Mouse (Mus musculus) spleen, adult 18-20 months (tissue): Measurements from ENCODE around the gene Syt5.
"Not testable (repeated sequence)": the region's sequence is repeated elsewhere in the genome, so short reads cannot be mapped to it uniquely, and the experiment has no call there.

Experiments used
- DNase-seq, 2 experiments: peaks; one replicate each; pipeline ENCODE4 v3.0.0; 2022; ENCODE audit warnings: mixed read lengths in 2 of 2

Gene Syt5

GRCm38 (mm10) chr7:4547221-4547641 lies at the start of gene Syt5:
Syt5 (minus strand) TSS chr7:4547541.
- DNase-seq: no peak

DNA sequence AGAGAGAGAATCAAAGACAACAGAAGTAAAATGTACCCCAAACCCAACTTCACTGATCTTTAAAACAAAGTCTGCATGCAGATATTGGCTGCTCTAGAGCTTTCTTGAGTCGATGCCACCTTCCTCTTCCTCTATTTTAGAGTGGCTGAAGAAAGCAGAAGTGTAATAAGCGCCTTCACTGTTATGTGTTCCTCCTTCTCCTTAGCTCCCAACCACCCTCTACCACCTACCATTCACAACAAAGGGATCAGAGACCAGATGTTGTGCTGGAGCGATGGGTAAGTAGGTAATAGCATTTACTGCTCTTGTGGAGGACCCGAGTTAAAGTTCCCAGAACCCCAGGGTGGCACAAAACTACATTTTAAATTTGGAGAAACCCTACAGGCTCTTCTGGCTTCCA lies 49.7 kb upstream of the Syt5 start:
- DNase-seq: not testable (repeated sequence)

DNA sequence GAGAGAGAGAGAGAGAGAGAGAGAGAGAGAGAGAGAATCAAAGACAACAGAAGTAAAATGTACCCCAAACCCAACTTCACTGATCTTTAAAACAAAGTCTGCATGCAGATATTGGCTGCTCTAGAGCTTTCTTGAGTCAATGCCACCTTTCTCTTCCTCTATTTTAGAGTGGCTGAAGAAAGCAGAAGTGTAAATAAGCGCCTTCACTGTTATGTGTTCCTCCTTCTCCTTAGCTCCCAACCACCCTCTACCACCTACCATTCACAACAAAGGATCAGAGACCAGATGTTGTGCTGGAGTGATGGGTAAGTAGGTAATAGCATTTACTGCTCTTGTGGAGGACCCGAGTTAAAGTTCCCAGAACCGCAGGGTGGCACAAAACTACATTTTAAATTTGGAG lies 34.1 kb upstream of the Syt5 start:
- not testable (repeated sequence) for DNase-seq

DNA sequence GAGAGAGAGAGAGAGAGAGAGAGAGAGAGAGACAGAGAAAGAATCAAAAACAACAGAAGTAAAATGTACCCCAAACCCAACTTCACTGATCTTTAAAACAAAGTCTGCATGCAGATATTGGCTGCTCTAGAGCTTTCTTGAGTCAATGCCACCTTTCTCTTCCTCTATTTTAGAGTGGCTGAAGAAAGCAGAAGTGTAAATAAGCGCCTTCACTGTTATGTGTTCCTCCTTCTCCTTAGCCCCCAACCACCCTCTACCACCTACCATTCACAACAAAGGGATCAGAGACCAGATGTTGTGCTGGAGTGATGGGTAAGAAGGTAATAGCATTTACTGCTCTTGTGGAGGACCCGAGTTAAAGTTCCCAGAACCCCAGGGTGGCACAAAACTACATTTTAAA lies 25.0 kb upstream of the Syt5 start:
- not testable (repeated sequence) for DNase-seq

DNA sequence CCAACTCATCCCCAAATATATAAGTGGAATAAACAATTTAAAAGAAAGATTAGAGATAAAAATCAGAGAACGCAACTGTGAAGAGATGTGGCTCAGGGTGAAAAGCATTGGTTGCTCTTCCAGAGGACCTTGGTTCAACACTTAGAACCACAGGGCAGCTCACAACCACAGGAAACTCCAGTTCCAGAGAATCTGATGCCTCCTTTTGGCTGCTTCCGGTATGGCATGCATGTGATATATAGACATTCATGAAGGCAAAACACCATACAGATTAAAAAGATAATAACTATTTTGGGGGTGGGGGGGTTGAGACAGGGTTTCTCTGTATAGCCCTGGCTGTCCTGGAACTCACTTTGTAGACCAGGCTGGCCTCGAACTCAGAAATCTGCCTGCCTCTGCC lies 15.3 kb upstream of the Syt5 start:
- no peak for DNase-seq

DNA sequence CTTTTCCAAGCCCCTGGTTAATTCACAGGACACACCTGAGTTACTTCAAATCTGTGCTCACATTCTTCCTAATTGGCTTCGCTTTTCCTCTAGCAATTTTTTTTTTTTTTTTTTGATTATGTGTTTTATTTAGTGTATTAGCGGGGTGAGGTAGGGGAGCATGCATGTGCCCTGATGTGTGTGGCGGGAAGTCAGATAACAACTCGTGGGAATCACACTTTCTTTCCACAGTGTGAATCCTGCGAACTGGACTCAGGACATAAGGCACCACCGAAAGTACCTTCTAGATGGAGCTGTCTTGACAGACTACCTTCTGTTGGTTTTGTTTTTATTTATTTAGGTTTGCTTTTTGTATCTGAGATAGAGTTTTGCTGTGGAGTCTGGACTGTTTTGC lies 9.8 kb upstream of the Syt5 start:
- DNase-seq: no peak

- peak; percentile 46 to 68 for DNase-seq
Observed at GRCm38 (mm10) chr7:4556256-4557166, 9.2 kb upstream of the Syt5 start.

DNA sequence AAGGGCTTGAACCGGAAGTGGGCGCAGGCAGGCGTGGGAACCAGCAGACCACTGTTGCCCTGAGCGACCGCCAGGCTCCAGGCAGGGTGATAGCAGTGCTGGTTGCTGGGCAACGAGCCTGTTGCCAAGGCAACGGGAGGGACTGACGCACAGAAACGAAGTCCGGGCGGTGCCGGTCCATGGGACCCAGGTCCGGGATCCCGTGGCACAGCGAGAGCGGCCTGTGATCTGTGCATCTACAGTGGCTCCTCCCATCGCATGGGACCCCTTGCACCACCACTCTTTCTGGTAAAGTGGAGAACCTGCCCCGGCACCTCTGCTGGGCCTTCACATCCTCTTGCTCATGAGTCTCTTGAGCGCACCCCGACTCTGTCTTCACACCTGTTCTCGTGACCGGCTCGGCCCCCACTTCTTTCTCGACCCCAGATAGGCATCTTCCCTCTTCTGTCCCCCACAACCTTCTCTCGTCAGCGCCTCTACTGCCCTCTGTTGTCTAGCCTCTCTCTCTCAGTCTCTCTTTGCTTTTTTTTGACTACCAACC lies 680 bp downstream of the Syt5 start:
- no peak for DNase-seq

GRCm38 (mm10) chr7:4546050-4546449 lies 1.3 kb downstream of the Syt5 start:
- DNase-seq: no peak

GRCm38 (mm10) chr7:4542013-4542412 lies 5.3 kb downstream of the Syt5 start:
- DNase-seq: no peak

GRCm38 (mm10) chr7:4541344-4541743 lies 6.0 kb downstream of the Syt5 start:
- DNase-seq: no peak

GRCm38 (mm10) chr7:4539019-4539418 lies 8.3 kb downstream of the Syt5 start:
- no peak for DNase-seq

DNA sequence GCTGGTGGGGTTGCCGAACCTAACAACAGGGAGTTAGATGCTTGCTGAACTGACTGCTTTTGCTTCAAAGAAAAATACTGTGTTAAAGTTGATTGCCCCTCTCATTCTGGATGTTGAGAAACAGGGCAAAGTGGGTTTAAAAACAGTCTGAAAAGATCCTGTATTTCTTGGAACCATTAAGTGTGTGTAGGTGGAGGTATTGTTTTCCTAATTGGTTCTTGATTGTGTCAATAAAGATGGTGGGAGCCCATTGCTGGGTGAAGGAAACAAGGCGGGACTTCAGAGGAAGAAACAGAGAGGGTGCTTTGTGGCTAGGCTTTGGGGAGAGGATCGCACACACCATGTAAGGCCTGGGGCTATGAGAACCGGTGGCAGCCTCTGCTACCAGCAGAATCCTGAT lies 10.2 kb downstream of the Syt5 start:
- no peak for DNase-seq

GRCm38 (mm10) chr7:4536369-4536768 lies 11.0 kb downstream of the Syt5 start:
- DNase-seq: no peak

- no peak for DNase-seq
Observed at GRCm38 (mm10) chr7:4532005-4532729, 15.2 kb downstream of the Syt5 start, which contains the start of gene Dnaaf3. Dnaaf3 (minus strand) TSS chr7:4532453.

DNA sequence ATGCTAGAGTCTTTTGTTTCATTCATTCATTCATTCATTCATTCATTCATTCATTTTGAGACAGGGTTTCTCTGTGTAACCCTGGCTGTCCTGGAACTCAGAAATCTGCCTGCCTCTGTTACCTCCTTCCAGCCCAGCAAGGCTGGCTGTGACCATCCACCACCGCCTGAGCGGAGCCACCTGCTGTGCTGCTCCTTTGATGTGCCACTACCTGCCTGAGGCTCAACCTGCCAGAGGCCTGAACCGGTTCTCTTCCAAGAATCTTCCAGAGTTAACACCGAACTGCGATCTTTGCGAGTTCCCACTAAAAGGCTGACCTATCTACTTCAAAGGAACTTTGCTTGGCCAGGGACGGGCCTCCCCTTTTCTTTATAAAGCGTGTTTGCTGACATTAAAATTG lies 17.2 kb downstream of the Syt5 start:
- not testable (repeated sequence) for DNase-seq

DNA sequence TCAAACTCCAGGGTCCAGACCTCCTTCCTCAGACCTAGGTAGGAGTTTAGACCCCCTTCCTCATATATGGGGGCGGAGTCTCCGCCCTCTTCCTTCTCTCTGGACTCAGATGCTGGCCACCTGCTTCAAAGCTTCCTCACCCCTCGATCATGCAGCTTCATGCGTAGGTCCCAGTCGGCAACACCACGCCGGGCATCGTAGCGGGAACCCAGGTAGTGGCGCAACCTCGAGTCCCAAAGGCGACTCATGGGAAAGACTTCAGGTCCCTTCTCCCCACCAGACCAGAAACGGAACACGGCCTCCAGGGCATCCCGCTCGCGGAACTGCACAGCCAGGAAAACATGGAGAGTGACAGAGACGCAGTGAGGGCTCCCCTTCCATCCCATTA lies 20.0 kb downstream of the Syt5 start:
- DNase-seq: no peak

DNA sequence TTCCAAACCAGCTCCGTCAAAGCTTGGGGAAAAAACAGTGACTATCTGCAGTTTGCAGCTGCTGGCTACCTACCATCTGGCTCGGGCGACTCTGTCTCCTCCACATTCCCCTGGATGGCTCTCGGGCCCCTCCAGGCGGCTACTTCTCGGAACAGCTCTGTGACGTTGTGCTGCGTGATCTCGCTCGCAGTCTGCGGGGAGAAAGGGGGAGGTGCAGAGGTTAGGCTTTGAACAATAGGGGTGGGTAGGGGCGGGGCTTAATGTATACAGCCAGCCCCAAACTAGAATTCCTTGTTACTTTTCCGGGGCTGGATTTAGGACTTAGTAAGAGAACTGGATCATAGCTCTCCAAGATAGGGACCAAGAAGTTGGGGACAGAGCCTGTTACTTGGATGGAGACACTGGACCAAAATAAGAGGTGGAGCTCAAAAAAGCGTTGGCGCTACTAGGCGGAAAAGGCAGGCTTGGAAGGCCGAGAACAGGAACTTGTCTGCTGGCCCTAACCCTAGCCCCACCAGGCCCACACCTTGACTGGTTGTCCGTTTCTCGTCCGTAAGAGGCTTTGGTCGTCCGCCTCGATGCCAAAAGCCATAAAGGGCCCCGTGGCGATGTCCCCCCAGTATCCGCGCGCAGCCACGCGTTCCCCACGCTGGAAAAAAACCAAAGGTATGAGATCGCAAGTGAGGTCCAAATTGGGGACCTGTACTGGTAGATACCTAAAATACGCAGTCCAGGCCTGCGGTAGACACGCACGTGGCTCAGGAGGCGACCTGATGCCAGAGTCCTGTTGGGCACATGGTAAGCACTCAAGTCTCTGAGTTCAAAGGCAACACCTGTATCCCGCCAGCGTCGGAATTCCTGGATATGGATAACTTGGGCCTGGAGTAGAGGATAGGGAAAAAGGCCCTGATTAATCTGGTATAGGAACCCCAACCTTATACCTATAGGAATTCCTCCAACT lies 20.7 kb downstream of the Syt5 start:
- peak; percentile 51 to 64 for DNase-seq

DNA sequence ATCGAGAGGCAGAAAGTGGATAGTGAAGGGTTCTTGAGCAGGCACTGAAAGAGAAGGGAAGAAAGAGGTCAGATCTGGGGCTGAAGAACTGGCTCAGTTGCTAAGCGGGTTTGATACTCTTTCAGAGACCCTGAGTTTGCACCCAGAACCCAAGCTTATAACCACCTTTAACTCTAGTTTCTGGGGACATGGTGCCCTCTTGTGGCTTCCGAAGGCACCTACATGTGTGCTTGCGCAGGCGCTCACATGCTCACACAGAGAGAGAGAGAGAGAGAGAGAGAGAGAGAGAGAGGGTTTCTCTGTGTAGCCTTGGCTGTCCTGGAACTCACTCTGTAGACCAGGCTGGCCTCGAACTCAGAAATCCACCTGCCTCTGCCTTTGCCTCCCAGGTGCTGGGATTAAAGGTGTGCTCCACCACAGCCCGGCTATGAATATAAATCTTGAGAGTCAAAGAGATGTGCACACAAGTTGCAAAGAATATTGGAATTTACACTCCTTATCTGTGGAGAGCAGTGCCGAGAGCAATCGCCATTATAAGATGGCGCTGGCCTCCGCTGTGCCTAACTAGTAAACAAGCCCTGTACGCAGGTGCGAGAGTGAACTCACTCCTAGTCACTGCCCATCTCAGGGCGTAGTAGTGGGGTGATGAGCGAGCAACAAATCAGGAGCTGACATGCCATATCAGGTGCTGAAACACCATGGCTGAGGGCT lies 23.0 kb downstream of the Syt5 start, which contains the start of gene Tnni3:
Gene Tnni3, minus strand, starts transcription at position 18 of the 711 bp plus-strand sequence.
- DNase-seq: peak in 1 of 2 experiments; percentile 39

- no peak for DNase-seq
Observed at GRCm38 (mm10) chr7:4523205-4524130, 23.9 kb downstream of the Syt5 start.
